Mouse (Mus musculus) cerebellum, adult (tissue): ENCODE results near the gene Dnajb3.

ENCODE experiments used
- ATAC-seq: cut with Nextera tagmentation; 2 replicates; pipeline ENCODE4 v1.9.2; 2017; ENCODE audit warnings: mild to moderate bottlenecking, moderate library complexity, mixed read lengths; ENCODE audit not compliant: insufficient number of reproducible peaks, low FRiP score, low TSS enrichment

The Dnajb3 gene

DNA sequence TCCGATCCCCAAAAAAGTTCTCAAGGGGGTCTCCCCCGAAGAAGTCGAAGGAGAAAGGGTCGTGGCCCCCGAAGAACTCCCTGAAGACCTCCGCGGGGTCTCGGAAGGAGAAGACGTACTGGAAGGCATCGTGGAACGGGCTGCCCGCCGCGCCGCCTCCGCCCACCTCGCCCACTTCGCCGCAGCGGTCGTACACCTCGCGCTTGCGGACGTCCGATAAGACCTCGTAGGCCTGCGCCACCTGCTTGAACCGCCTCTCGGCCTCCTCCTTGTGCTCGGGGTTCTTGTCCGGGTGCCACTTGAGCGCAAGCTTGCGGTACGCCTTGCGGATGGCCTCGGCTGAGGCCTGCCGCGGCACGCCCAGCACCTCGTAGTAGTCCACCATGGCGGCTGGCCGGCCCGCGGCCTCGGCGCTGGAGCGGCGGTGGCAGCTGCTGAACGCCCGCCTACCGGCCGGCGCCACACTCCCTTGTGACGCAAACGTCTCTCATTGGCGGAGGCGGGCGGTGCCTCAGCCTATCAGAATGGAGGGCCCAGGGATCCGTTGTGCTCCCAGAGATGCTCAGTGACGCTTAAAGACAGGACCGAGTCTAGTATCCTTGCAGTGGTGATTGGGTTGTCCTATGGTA lies at the start of gene Dnajb3:
Gene Dnajb3, minus strand, starts transcription at position 489 of the 629 bp plus-strand sequence.
- peak; percentile 99 for ATAC-seq

DNA sequence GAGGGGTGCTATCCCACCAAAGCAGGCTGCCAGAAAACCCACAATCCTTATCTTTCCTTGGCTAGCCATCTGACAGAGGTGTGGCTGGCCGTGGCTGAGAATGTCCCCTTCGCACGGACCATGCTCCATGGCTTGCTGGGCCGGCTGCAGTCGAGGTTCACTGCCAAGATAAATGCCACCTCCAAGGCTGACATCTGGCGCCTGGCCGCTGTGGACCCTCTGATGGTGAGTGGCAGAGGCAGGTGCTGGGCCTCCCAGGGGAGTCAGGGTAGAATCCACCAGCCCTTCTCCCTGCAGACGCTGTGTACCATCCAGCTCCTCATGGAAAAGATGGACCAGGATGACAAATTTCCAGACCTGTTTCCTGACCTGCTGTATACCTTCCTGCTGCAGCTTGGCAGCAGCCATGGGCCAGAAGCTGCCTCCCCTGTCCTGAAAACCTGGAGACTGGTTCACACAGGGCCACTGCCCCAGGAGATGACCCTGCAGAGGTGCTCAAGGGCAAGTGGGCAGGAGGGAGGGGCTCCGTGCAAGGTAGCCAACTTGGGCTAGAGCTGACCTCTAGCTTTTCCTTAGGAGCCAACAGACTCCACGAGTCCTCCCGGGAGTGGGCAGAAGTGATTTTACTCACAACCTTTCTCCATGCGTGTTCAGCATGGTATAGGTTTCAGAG lies 49.3 kb upstream of the Dnajb3 start:
- 0 out of 2 replicates have a peak, but pooled peaks have one; percentile 0 for ATAC-seq

DNA sequence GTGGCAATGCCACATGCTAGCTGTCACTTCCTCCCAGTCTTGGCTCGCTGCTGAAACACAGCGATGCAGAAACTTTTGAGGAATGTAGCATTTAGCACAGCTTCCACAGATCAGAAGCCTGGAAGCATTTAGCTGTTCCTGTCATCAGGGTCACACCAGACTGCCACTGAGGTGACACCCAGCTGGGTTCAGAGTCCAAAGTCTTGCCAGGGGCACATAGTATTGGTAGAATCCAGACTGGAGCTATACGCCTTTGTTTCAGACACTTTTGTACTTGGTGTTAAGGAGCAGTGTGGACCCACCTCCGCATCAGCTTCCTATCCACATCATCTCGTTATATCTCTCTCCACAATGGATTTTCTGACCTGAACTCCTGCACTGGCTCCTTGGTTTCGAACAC lies 48.0 kb upstream of the Dnajb3 start:
- no peak for ATAC-seq

DNA sequence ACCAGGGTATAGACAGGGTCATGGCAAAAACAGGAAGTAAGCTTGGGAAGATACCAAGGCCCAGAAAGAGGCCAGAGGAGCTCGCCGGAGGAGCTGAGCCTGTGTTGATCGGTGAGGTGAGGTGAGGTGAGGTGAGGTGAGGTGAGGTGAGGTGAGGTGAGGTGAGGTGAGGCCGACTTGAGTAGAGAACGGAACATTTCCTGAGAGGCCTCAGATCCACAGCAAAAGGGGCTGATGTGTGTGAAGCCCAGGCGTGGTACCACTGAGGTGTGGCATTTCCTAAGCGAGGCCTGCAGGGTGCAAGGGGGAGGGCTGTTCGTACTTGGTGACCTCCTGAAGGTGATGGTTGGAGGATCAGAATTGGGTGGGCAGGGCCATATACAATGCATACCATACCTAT lies 47.5 kb upstream of the Dnajb3 start:
- no peak for ATAC-seq

DNA sequence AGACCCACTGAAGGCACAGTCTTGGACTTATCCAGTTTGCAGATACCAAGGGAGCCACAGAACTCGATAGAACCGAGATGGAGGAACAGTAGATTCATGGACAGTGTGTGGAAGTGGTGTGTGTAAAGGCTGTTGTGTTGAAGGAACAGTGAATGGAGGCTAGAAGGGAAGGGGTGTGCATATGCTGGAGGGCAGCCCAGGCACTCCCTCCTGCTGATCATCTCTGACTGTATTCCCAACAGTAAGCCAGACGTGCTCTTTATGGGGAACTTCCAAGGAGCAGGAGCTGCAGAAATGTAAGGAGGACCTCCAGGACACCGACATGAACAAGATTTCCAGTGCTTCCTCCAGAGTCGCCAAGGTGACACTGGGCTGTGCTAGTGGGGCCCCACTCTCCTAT lies 44.4 kb upstream of the Dnajb3 start:
- no peak for ATAC-seq

DNA sequence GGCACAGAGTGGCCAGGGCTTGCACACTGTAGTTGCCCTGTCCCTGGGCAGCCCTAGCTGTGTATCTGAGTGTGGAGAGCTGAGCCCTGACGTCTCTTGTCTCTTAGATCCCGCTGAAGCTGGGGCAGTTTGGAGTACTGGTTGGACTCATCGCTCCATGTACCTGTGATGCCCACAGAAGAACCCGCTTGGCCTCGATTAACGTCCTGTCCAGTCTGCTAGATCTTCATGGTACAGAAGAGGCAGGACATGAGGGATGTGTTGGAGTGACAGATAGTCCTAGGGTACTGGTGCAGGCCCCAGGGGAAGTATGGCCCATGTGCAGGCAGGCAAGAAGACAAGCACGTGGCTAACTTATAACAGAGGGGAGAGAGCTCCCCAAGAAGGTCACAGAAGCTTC lies 44.0 kb upstream of the Dnajb3 start:
- ATAC-seq, result no peak

DNA sequence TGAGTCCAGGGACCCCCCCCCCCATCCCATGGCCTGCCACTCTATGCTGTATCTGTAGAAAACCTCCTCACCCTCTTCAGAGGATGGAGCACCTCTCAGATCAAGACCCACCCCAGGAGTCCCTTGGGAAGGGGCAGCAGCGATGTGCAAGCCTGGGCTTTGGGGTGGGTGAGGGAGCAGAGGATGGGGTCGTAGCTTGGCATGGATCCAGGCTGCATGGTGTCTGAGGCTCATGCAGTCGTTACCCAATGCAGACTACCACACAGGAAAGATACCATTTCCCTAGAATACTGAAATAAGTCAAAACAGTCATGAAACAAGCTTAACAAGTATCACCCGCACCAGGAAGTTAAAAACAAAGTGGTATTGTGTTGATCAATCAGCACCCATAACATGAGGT lies 43.1 kb upstream of the Dnajb3 start:
- no peak for ATAC-seq

DNA sequence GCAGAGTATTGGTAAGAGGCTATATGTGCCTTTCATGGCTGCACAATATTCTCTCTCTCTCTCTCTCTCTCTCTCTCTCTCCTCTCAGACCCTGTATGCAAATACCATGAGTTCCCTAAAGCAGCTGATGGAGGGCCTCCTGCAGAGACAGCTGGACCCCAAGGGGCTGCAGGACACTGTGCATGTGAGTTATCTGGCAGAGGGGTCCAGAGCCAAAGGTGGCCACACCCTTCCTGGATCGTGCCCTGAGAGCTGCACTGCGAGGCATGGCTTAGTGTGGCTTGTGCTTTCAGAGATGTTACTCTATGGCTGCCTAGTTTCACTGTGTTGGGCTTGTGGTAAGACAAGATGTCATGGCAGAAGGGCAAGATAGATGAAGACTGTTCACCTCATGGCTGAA lies 42.1 kb upstream of the Dnajb3 start:
- ATAC-seq, result no peak

DNA sequence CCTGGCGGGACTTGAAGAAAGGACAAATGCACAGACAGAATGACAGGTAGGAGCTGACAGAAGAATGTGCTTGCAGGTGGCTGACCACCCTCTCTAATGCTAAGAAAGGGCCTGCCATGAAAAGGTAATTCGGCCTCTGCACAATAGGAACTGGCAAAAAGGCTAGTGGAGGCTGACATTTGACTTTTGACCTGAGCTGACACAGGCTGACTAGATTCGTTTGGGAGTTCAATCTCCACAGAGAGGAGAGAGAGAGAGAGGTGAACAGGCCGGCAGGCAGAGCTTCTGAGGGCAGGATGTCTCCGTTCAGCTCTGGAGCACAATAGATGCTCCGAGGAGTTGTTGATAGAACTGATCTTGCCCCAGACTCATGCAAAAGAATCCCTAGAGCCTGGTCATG lies 40.8 kb upstream of the Dnajb3 start:
- ATAC-seq, result no peak

DNA sequence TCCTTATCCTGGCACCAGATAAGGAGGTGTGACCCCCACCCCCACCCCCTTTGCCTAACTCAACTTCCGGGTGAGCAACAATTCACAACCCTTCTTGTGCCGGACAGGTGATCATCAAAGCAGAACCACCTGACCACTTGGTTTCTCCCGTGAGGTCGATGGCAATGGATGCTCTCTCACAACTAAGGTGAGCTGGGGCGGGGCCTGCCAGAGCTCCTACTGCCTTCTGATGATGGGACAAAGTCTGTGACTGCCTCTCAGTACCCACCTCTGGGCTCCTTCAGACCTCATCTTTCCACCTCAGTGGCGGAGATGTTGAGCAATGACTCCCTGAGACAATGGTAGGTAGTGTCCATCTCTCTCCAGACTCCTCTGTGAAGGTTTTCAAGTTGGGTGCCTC lies 40.3 kb upstream of the Dnajb3 start:
- no peak for ATAC-seq

DNA sequence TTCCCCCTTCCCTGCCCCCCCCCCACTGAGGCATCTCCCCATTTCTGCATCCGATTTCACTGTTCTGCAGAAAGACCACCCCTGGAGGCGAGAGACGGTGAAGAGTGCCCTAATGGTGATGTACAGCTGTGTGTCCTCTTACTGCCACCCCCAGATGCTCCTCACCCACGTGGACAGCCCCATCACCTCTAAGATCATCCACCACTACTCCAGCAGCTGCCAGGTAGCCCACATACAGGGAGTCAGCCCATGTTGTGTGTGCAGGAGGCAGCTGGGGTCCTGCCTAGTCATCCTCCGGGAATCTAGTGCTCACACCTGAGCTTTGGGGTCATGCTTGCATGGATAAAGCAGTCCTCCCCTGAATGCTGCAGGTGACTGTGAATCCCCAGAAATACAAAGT lies 38.3 kb upstream of the Dnajb3 start:
- no peak for ATAC-seq

DNA sequence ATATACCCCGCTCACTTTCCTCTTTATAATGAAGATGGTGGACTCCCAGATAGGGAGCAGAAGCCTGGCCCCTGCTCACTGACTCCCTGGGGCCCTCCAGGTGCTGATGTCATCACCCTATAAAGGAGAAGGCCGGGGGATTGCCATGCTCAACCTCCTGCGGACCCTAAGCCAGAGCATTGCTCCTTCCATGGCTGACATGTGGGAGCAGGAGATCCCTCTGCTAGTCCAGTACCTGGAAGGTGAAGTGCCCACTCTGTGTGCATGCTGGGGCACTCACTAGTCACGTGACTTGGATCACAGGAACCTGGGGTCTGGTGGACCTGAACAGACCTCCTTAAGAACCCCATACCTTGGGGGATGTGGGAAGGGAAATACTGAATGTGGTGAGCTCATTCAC lies 35.0 kb upstream of the Dnajb3 start:
- no peak for ATAC-seq

DNA sequence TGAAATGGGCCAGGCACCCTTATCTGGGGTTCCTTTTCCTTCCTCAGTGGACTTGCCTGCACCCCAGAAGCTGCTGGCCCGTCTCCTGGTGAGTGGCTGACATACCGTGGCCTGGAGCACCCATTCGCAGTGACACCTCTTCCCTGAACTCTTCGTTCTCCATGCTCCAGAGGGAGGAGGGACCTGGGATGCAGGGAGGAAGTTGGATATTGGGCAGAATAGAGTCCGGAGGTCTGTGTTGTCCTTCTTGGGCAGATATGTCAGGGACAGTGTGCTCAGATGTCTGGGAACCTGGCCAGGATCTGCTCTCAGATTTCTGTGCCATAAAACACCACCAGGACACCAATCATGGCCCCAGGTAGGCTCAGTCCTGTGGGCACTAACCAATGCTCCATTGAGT lies 34.5 kb upstream of the Dnajb3 start:
- ATAC-seq, result no peak

DNA sequence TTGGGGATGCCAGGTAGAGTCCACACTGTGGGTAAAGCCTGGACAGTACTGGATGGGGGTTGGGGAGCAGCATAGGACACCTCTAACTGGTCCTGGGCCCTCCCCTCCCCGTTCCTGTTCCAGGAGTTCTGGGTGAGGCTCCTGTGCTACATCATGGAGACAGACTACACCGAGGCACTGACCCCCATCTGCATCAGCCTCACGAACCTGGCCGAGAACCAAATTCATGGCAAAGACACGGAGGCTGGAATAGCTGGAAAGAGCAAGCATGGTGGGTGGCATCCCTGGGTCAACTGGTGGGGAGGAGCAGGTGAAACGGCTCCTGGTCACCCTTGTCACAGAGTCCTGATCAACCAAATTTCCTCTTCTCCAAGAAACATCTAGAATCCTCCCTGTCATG lies 33.2 kb upstream of the Dnajb3 start:
- no peak for ATAC-seq

DNA sequence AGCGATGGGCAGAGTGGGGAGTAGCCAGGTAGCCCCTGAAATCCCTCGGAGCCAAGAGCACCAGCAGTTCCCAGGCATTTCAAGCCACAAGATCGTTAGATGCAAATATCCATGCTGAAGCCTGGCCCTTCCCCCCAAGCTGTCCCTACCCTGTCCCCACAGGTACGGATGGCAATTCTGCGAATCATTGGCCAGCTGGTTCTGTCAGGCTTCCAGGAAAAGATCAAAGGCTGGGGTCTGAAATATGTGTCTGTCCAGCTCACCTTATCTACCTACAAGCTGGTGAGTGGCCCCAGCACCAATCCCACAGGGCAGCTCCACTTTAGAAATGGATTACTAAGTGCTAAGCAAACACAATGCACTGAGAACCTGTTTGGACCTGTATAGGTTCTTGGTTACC lies 31.7 kb upstream of the Dnajb3 start:
- ATAC-seq, result no peak

DNA sequence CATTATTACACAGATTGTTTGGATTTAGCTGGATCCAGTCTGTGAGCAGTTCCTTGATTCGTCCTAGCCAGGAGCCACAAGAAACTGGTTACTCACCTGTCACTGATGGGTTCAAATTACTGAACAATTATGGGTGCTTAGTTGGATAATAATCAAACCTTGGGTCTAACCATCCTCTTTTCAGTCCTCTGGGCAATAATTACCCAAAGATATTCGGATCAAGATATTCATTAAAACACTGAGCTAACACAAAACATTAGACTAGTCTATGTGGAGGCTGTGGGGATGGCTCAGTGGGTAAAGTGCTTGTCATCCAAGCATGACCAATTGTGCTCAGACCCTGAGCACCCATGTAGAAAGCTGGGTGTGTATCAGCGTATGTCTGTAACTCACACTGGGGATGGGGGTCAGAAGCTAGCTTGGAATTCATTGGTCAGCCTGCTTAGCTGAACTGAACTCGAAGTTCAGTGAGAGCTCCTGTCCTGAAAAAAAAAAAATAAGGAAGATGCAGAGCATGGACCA lies 30.4 kb upstream of the Dnajb3 start:
- no peak for ATAC-seq

DNA sequence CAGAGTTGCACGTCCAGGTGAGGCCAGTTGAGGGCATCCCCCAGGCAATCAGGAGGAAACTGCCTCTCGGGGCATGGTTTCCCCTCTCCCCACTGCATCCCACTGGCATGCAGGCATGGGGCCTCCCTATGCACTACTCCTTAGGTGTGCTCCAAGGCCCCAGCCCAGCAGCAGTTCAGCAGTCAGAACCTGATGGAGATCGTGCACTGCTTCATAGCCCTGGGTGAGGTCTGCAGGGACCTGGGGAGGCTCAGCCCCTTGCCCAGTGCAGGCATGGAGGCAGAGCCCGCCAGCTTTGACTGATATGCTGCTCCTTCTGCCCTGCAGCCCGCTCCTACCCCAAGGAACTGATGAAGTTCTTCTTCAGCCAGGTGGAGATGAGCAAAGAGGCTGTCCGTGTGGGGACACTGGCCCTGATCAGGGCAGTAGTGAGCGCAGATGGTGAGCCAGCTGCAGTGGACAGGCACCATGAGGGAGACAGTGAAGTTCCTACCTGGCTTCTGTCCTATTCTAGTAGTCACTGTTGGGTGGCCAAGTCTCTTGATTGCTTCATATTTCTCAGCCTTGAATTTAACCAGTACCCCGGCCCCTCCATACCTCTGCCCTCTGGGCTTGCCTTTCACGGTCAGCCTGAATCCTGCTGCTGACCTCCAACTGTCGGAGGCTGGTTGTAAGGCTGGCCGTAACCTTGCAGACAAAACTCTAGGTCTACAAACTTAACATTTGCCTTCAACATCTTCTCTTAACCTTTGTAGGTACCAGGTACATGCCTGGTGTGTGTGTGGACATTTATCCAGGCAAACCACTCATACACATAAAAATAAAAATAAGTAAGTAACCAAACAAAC lies 29.7 kb upstream of the Dnajb3 start:
- ATAC-seq, result no peak

DNA sequence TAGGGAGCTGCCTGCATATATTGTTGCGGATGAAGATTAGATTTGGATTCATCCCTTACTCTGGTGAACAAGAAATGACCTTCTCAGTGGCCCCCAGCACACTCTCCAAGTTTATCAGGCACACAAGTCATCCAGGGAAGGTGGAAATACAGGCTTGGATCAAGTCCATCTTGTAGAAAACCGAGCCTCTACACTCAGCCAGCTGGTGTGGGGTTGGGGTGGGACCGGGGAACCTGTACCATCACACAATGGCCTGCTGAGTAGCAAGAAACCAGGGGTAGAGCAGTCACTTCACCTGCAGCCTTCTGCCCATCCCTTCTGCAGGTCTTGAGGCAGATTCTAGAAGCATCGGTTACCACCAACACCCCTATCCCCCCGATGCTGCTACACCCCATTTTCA lies 29.1 kb upstream of the Dnajb3 start:
- no peak for ATAC-seq

DNA sequence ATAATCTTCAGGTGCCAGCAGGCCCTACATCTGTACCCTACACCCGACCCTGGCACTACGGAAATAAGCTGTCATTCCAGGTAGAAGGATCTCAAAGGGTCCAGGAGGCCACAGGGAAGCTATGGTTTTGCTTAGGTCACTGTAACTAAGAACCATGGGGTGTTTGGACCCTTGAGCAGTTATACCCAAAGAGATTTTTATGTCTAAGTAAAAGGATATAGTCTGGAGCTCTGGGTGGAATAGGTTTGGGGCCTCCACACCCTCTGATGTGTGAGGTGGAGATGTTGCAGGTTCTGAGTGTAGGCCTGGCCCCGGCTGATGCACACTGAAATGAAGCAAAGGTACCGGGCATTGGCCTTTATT lies 28.6 kb upstream of the Dnajb3 start:
- ATAC-seq, result no peak

DNA sequence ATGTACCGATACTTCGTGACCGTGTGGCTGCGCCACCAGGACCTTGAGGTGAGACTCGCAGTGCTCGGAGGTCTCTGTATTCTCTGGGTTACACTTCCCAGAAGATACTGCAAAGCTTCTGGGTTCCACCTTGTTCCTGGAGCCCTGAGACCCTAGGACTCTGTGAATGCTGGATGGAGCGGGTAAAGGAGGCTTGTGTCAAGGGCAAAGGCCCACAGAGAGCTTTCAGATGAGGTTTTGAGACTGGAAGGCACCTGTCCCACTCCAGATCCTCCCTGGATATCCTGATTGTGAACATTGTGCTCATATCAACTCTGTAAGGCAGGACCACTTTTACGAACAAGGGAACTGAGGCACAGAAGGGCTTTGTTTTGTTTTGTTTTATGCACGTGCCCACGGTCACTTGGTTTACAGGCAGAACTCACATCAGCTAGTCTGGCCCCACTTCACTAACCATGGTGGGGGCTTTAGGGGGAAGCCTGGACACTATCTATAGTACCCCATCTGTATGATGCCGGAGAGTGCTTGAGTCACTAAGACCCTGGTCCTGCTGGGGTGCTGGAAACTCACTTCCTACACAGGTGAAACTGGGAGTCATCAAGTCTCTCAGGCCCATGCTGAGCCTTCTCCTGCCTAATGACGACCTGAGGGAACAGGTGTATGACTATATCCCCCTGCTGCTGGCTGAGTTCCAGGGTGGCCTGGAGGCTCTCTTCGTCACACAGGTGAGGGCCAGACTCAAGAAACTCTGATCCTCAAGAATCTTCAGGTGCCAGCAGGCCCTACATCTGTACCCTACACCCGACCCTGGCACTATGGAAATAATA lies 28.1 kb upstream of the Dnajb3 start:
- no peak for ATAC-seq
